Mouse (Mus musculus): ENCODE results near the gene Epha6.

The Epha6 gene

GRCm38 (mm10) chr16:60264719-60265508 lies 340.4 kb downstream of the Epha6 start:
- no peak for DNase-seq (ENCODE audit: low read depth)

GRCm38 (mm10) chr16:60258151-60258635 lies 347.1 kb downstream of the Epha6 start:
- no peak for DNase-seq (ENCODE audit: low read depth)

- no peak for DNase-seq (ENCODE audit: low read depth)
Observed at GRCm38 (mm10) chr16:60257623-60258022, 347.7 kb downstream of the Epha6 start.

GRCm38 (mm10) chr16:60257044-60257443 lies 348.3 kb downstream of the Epha6 start:
- DNase-seq (ENCODE audit: low read depth), result no peak

GRCm38 (mm10) chr16:60239356-60240190 lies 365.8 kb downstream of the Epha6 start:
- DNase-seq (ENCODE audit: low read depth), result no peak

- peak; percentile 40 for DNase-seq (ENCODE audit: low read depth)
Observed at GRCm38 (mm10) chr16:60233985-60234766, 371.2 kb downstream of the Epha6 start.

GRCm38 (mm10) chr16:60232982-60233381 lies 372.3 kb downstream of the Epha6 start:
- no peak for DNase-seq (ENCODE audit: low read depth)

- no peak for DNase-seq (ENCODE audit: low read depth)
Observed at GRCm38 (mm10) chr16:60209151-60209550, 396.2 kb downstream of the Epha6 start.

GRCm38 (mm10) chr16:60175580-60175979 lies 429.8 kb downstream of the Epha6 start:
- DNase-seq (ENCODE audit: low read depth), result no peak

- DNase-seq (ENCODE audit: low read depth), result no peak
Observed at GRCm38 (mm10) chr16:60152439-60152838, 452.9 kb downstream of the Epha6 start.

- DNase-seq (ENCODE audit: low read depth), result no peak
Observed at GRCm38 (mm10) chr16:60144370-60144769, 461.0 kb downstream of the Epha6 start.

GRCm38 (mm10) chr16:60121435-60121834 lies 483.9 kb downstream of the Epha6 start:
- no peak for DNase-seq (ENCODE audit: low read depth)

- DNase-seq (ENCODE audit: low read depth), result no peak
Observed at GRCm38 (mm10) chr16:60102210-60102609, 503.1 kb downstream of the Epha6 start.

GRCm38 (mm10) chr16:60095333-60095732 lies 510.0 kb downstream of the Epha6 start:
- DNase-seq (ENCODE audit: low read depth), result no peak

- DNase-seq (ENCODE audit: low read depth), result no peak
Observed at GRCm38 (mm10) chr16:60086976-60087375, 518.4 kb downstream of the Epha6 start.

- DNase-seq (ENCODE audit: low read depth), result no peak
Observed at GRCm38 (mm10) chr16:60070457-60071112, 534.7 kb downstream of the Epha6 start.

GRCm38 (mm10) chr16:60043809-60044208 lies 561.5 kb downstream of the Epha6 start:
- no peak for DNase-seq (ENCODE audit: low read depth)

GRCm38 (mm10) chr16:60028381-60028780 lies 577.0 kb downstream of the Epha6 start:
- DNase-seq (ENCODE audit: low read depth), result no peak

GRCm38 (mm10) chr16:60006857-60007568 lies 598.3 kb downstream of the Epha6 start:
- no peak for DNase-seq (ENCODE audit: low read depth)

GRCm38 (mm10) chr16:59969816-59970215 lies 635.5 kb downstream of the Epha6 start:
- DNase-seq (ENCODE audit: low read depth), result no peak

GRCm38 (mm10) chr16:59955731-59956130 lies 649.6 kb downstream of the Epha6 start:
- DNase-seq (ENCODE audit: low read depth), result no peak
